Mouse (Mus musculus): ENCODE results near the gene Efna2. TPM values are rescaled to one million over a fixed set of nuclear protein-coding genes. Genes with fewer than 3 reads are reported as not detected.

Gene Efna2
- polyA plus RNA-seq, 1 experiment, result 57.2 TPM

DNA sequence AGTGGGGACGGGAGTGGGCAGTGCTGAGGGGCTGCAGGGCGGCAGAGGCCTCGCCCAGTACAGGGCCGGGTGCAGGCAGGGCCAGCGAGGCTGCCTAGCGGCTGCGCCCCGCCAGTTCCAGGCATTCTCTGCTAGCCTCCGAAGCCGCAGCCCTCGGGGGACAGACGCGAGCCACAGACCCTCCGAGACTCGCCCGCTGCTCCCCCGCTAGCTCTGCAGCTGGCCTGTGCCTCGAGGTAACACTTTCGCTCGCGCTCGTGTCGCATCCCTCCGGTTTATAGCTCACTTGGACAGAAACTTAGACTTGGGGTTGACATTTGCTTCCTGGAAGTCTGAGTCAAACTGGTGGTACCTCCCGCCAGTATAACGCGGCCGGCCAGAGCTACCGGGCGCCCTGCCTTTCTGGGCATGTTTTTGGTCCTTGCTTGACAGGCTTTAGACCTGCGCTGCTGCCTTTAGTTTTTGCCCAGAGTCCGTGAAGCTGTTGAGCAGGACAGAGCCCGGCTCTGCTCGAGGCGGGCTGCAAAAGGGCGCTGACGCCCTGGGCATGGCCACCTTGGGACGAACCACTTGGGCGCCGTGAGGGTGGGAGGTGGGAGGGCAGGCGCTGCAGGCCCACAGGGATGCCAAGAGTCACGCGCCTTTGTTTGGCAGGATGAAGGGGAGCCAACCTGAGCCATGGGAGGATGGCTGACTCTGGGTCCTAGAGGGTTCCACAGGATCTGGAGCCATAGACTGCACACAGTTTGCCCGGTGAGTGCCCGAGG, 7.3 kb upstream of the Efna2 start:
- no peak for DNase-seq (ENCODE audit: low read depth)

DNA sequence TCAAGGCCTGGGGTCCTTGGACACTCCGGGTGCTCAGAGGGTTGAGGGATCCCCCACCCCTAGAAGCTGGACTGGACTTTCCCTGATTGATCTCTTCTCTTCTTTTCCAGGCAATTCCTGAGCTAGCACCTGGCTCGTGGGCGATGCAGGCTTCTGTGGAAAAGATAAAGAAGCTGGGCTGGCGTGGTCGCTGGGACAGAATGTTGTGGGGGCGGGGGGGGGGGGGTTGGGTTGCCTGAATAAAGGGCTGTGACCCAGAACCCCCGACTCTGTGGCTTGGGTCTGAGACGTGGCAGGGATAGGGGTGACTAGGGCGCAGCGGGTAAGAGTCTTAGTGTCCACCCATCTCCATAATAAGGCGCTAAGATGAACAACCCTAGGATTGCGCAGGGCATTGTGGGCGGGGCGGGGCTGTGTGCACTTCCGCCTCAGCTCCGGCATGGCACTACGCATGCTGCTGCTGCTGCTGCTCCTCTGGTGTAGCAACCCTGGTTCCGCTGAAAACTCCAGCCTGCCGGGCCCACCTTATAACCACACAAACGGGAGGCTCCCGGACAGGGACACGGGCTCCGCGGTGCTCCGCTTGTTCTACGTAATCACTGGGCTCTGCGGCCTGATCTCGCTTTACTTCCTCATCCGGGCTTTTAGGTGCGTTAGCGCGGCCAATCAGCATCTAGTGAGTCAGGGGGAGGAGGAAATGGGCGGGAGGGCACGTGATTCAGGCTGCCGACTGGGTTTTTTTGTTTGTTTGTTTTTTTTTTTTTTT, 6.6 kb upstream of the Efna2 start, which contains the start of gene 1600002K03Rik:
Gene 1600002K03Rik (plus strand): TSS at position 418 of the 766 bp plus-strand sequence.
- DNase-seq (ENCODE audit: low read depth), result peak; percentile 97
- no peak for TF ChIP-seq CTCF (IDR thresholded peaks at IDR 0.05; ENCODE audit: borderline replicate concordance, extremely low read depth, insufficient read depth, insufficient read length)
- no peak for TF ChIP-seq POLR2A (IDR thresholded peaks at IDR 0.05; ENCODE audit: borderline replicate concordance, extremely low read depth, insufficient read depth, insufficient read length, poor library complexity, severe bottlenecking)

More for the DNA sequence above, 7.3 kb upstream of the Efna2 start:
- no peak for TF ChIP-seq CTCF (IDR thresholded peaks at IDR 0.05; ENCODE audit: borderline replicate concordance, extremely low read depth, insufficient read depth, insufficient read length)

DNA sequence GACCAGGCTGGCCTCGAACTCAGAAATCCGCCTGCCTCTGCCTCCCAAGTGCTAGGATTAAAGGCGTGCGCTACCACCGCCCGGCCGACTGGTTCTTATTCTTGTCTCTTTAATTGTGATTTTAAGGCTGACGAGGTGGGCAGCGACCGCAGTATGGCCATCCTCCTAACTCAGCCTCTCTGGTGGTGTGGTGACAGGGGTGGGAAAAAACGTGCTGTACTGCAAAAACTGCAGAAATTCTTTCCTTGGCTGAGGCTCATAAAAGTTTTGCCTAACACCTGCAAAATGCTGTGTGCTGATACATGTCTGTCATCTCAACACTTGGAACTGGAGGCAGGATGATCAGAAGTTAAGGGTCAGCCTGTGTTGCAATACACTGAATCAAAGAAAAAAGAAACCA, 5.9 kb upstream of the Efna2 start:
- no peak for DNase-seq (ENCODE audit: low read depth)
- TF ChIP-seq CTCF (IDR thresholded peaks at IDR 0.05; ENCODE audit: borderline replicate concordance, extremely low read depth, insufficient read depth, insufficient read length), result no peak
- TF ChIP-seq POLR2A (IDR thresholded peaks at IDR 0.05; ENCODE audit: borderline replicate concordance, extremely low read depth, insufficient read depth, insufficient read length, poor library complexity, severe bottlenecking), result no peak

DNA sequence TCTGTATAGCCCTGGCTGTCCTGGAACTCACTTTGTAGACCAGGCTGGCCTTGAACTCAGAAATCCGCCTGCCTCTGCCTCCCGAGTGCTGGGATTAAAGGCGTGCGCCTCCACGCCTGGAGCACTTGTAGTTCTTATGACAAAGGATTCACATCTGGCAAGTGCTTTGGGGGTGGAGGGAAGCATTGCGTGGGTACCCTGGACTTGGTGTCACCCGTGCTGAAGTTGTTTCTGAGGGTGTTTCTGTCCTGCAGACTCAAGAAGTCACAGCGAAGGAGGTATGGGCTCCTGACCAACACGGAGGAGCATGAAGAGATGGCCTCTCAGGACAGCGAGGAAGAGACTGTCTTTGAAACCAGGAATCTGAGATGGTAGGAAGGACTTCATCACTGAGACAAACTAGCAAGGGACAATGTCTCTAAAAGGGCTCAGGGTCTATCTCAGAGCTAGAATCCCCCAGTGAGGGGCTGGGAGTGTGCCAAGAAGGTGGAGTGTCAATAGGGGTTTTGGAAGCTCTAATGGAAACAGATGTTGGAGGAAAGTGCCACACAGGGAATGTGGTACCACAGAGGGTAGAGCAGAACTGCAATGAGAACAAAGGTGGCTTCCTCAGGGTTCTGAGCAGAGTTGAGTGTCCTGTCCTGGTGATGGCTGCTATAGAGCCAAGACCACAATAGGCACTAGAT, 5.2 kb upstream of the Efna2 start:
- no peak for DNase-seq (ENCODE audit: low read depth)
- TF ChIP-seq CTCF (IDR thresholded peaks at IDR 0.05; ENCODE audit: borderline replicate concordance, extremely low read depth, insufficient read depth, insufficient read length), result no peak
- no peak for TF ChIP-seq POLR2A (IDR thresholded peaks at IDR 0.05; ENCODE audit: borderline replicate concordance, extremely low read depth, insufficient read depth, insufficient read length, poor library complexity, severe bottlenecking)

DNA sequence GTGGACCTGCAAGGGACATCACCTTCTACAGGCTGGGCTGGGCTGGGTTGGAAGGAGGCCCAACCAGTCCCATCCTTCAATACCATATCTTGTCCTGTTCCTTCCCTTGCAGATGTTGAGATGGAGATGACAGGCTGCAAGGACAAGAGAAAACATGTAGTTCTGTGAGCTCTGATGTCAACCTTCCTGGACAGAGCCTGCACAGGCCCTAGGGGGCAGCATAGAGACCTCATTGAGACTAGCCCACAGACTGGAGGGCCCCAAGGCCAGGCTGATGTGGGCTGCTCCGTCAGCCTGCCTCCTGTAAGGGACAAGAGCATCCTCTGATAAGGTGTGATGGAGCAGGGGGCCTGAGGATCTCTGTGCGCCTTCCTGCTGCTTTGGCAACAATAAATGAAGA, 4.6 kb upstream of the Efna2 start:
- TF ChIP-seq POLR2A (IDR thresholded peaks at IDR 0.05; ENCODE audit: borderline replicate concordance, extremely low read depth, insufficient read depth, insufficient read length, poor library complexity, severe bottlenecking), result no peak
- peak; percentile 58; the same call in 1 of the 2 replicates for TF ChIP-seq CTCF (IDR thresholded peaks at IDR 0.05; ENCODE audit: borderline replicate concordance, extremely low read depth, insufficient read depth, insufficient read length)
- DNase-seq (ENCODE audit: low read depth), result no peak

DNA sequence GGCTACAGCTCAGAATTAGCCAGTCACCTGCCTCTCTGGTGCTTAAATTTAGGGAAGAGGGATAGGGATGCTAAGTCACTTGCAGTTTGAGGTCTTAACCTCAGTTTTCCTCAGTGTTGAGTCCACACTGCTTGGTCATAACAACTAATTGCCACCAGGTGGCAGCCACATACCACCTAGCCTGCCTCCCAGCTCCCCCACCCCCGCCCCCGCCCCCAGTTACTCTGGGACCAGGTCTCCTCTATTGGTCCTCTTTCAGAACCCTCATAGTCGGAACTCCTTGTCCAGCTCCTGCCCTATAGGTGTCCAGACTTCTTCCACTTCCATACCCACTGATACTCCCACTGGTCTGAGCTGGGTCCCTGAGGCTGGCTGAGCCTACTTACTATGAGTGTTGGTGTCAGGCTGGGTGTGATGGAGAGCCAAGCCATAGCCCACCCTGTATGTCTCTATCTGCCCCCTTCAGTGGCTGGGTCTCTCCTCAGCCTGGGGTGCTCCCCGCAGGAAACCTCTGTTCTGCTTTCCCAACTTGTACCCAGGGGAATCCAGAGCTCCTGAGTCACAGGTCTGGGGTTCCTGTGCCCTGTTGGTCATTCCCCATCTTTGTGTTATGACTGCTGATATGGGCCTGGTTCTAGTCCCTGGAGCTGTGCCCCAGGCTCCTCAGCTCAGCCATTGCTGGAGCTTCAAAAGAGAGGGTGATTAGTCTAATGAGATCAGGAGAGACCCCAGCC, 3.6 kb upstream of the Efna2 start:
- DNase-seq (ENCODE audit: low read depth), result peak; percentile 70
- TF ChIP-seq POLR2A (IDR thresholded peaks at IDR 0.05; ENCODE audit: borderline replicate concordance, extremely low read depth, insufficient read depth, insufficient read length, poor library complexity, severe bottlenecking) (no peak), CTCF (IDR thresholded peaks at IDR 0.05; ENCODE audit: borderline replicate concordance, extremely low read depth, insufficient read depth, insufficient read length) (peak; percentile 66; the same call in 1 of the 2 replicates)

DNA sequence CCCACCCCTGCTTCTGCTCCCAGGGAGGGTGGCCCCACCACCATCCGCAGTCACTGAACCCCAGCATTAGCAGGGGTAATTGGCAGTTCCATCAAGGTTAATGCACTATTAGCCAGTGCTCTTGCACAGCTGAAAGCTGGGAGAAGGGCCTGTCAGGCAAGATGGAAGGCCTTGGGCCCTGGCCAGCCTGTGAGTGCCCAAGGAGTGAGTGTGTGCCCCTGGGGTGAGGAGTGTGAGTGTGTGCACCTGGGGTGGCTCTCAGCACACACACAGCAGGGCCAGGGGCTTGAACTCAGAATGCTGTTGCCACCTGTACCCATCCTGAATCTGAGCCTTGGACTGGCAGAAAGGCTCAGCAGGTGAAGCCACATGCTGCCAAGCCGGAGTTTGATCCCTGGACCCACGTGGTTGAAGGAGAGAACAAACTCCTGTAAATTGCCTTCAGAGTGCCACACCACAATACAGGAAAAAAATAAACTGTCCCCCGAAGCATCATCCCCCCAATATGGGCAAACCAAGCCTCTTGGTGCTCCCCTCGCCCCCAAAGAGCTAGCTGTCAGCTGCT, 2.9 kb upstream of the Efna2 start:
- no peak for DNase-seq (ENCODE audit: low read depth)
- no peak for TF ChIP-seq POLR2A (IDR thresholded peaks at IDR 0.05; ENCODE audit: borderline replicate concordance, extremely low read depth, insufficient read depth, insufficient read length, poor library complexity, severe bottlenecking)
- no peak for TF ChIP-seq CTCF (IDR thresholded peaks at IDR 0.05; ENCODE audit: borderline replicate concordance, extremely low read depth, insufficient read depth, insufficient read length)

DNA sequence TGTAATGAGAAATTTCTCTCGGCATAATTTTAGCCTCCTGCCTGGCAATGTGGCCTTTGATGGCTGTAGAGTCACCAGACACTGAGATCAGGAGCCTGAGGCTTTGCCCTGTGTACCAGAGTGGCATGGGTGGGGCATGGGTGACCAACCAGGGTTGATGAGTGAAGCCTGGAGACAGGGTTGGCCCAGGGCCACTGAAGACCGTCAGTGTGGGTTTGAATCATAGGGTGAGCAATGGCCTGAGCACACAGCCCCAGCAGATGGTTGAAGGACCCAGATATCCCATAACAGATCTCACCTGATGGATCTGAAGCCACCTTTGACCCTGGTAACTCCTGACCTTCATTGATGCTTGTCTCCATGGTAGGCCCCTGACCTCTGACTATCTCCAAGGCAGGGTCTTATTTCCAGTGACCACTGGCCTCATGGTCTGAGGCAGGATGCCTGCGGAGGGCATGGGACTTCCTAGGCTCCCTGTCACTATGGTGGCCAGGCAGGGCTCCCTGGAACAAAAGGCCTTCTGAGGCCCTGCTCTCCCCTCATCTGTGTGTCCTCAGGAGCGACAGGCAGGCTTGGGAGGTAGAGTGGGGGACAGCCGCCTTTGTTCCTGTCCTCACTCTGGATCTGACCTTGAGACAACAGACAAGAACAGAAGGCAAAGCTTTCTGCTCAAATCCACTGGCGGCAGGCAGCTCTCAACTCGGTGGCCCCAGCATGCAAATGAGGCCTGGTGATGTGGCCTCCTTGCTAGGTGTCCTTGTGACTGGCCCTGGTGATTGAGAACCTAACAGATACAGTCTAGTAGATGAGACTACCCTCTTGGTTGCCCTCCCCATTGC, 1.6 kb upstream of the Efna2 start:
- TF ChIP-seq CTCF (IDR thresholded peaks at IDR 0.05; ENCODE audit: borderline replicate concordance, extremely low read depth, insufficient read depth, insufficient read length) (no peak), POLR2A (IDR thresholded peaks at IDR 0.05; ENCODE audit: borderline replicate concordance, extremely low read depth, insufficient read depth, insufficient read length, poor library complexity, severe bottlenecking) (no peak)
- no peak for DNase-seq (ENCODE audit: low read depth)

DNA sequence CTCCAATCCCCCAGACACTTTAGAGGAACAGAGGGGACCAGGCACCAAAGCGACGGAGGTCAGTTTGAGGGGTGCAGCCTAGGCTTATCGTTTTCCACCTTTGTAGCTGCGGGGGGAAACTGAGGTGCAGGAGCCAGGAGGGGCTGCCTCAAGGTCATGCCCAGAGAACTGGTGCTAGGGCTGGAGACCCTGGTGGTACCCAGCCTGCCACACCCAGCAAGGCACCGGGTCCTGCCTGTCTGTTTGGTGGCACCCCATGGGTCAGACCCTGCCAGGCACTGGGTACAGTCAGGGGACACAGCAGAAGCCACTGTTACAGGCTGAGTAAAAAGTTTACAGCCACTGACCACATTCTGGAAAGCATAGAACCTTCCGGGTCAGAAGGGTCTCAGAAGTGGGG, 1.0 kb downstream of the Efna2 start:
- DNase-seq (ENCODE audit: low read depth), result no peak
- no peak for TF ChIP-seq POLR2A (IDR thresholded peaks at IDR 0.05; ENCODE audit: borderline replicate concordance, extremely low read depth, insufficient read depth, insufficient read length, poor library complexity, severe bottlenecking)
- no peak for TF ChIP-seq CTCF (IDR thresholded peaks at IDR 0.05; ENCODE audit: borderline replicate concordance, extremely low read depth, insufficient read depth, insufficient read length)

DNA sequence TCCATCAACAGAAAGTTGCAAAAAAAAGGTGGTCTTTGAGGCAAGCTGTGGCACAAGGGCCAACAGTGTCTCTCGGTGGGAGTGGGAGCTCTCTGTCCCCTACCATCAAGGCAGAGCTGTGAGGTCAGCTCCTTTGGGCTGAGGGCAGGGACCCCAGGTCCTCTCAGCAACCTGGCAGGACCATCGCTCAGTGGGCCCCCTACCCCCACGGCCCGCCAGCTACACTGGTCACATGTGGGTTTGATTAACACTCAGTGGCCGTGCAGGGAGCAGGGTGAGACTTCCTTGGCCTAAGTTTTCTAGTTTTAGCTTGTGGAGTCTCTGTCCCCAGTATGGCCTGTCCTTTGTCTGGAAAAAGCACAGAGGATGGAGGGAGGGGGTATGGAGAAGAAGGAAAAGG, 1.5 kb downstream of the Efna2 start:
- TF ChIP-seq POLR2A (IDR thresholded peaks at IDR 0.05; ENCODE audit: borderline replicate concordance, extremely low read depth, insufficient read depth, insufficient read length, poor library complexity, severe bottlenecking), result no peak
- no peak for TF ChIP-seq CTCF (IDR thresholded peaks at IDR 0.05; ENCODE audit: borderline replicate concordance, extremely low read depth, insufficient read depth, insufficient read length)
- no peak for DNase-seq (ENCODE audit: low read depth)
